Comparison of ENCODE assay signal across 8 mouse cellular contexts in the genomic region with DNA sequence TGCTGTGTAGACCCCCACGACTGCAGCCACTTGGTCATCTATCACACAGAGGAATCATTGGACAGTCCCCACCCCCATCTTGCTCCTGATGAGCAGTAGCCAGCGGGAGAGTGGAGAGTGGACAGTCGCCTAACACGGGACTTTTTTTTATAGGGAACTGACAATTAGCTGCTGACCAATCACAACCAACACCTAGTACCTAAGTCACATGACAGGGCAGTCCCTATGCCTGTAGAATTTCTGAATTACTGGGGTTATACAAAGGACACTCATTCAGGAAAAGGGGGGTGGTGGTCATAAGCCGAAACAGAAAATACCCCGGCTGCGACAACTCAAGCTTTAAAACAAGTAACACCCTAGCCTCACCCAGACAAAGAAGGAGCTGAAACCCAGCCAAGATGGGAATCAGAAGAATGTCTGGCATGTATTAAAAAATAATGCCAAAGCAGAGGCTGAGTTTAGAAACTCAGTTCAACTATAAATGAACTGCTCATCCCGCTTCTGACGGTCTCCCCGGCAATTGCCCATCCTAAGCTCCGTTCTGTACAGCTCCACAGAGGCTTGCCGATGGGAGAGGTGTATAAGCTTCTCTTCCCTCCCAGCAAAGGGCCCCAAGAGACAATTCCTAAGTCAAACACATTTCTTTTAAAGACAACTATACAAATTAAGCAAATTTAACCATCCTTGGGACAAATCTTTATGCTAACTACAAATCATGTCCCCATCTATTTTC.
DNase-seq lines count a peak whose midpoint lies in the region; ATAC-seq and TF ChIP-seq lines count a peak whose summit lies in the region.

No protein-coding gene starts in this region.

- H3K9ac ChIP-seq in limb, embryonic 13.5 days, result no peak overlapping the region
- no peak overlapping the region for H3K9ac ChIP-seq in embryonic facial prominence, embryonic 15.5 days
- H3K9ac ChIP-seq in limb, embryonic 15.5 days, result no peak overlapping the region

- no peaks in the 10 kb centered on the region for H3K9me3 ChIP-seq in limb, embryonic 13.5 days
- no peaks in the 10 kb centered on the region for H3K9me3 ChIP-seq in limb, embryonic 10.5 days (replicated peaks)
- H3K9me3 ChIP-seq in embryonic facial prominence, embryonic 15.5 days (replicated peaks), result no peaks in the 10 kb centered on the region
- no peaks in the 10 kb centered on the region for H3K9me3 ChIP-seq in limb, embryonic 15.5 days

- H3K27ac ChIP-seq in limb, embryonic 13.5 days, result no peak overlapping the region
- H3K27ac ChIP-seq in limb, embryonic 10.5 days, result no peak overlapping the region
- 0 out of 2 replicates have a peak overlapping the region, but pooled peaks have one; percentile 22 for H3K27ac ChIP-seq in embryonic facial prominence, embryonic 15.5 days (replicated peaks)
- H3K27ac ChIP-seq in limb, embryonic 15.5 days, result no peak overlapping the region

- no peaks in the 10 kb centered on the region for H3K36me3 ChIP-seq in limb, embryonic 13.5 days
- H3K36me3 ChIP-seq in limb, embryonic 10.5 days, result no peaks in the 10 kb centered on the region
- no peaks in the 10 kb centered on the region for H3K36me3 ChIP-seq in embryonic facial prominence, embryonic 15.5 days
- H3K36me3 ChIP-seq in limb, embryonic 15.5 days, result no peaks in the 10 kb centered on the region
- no peaks in the 10 kb centered on the region for H3K36me3 ChIP-seq in myocyte (ENCODE audit: control insufficient read depth, insufficient read depth)

- H3K4me1 ChIP-seq in limb, embryonic 13.5 days, result no peaks in the 10 kb centered on the region
- H3K4me1 ChIP-seq in limb, embryonic 10.5 days, result no peaks in the 10 kb centered on the region
- H3K4me1 ChIP-seq in embryonic facial prominence, embryonic 15.5 days, result no peaks in the 10 kb centered on the region
- no peaks in the 10 kb centered on the region for H3K4me1 ChIP-seq in limb, embryonic 15.5 days

- H3K4me3 ChIP-seq in limb, embryonic 13.5 days, result 0 out of 2 replicates have a peak overlapping the region, but pooled peaks have one; percentile 7
- no peak overlapping the region for H3K4me3 ChIP-seq in limb, embryonic 10.5 days
- peak overlapping the region; percentile 23 for H3K4me3 ChIP-seq in embryonic facial prominence, embryonic 15.5 days (replicated peaks)
- H3K4me3 ChIP-seq in limb, embryonic 15.5 days, result peak overlapping the region; percentile 20
- H3K4me3 ChIP-seq in myocyte, result peak overlapping the region; percentile 54

- WGBS in limb, embryonic 13.5 days, result 58% methylated on average over 12 of the region's 12 CpGs
- WGBS in limb, embryonic 10.5 days, result 83% methylated on average over 12 of the region's 12 CpGs
- WGBS in embryonic facial prominence, embryonic 15.5 days, result 41% methylated on average over 12 of the region's 12 CpGs
- 46% methylated on average over 12 of the region's 12 CpGs for WGBS in limb, embryonic 15.5 days

- no peaks in the 10 kb centered on the region for H3K27me3 ChIP-seq in limb, embryonic 13.5 days
- no peaks in the 10 kb centered on the region for H3K27me3 ChIP-seq in limb, embryonic 10.5 days (ENCODE audit: low read depth, poor library complexity, severe bottlenecking)
- H3K27me3 ChIP-seq in embryonic facial prominence, embryonic 15.5 days, result no peaks in the 10 kb centered on the region
- no peaks in the 10 kb centered on the region for H3K27me3 ChIP-seq in limb, embryonic 15.5 days
- no peaks in the 10 kb centered on the region for H3K27me3 ChIP-seq in myocyte (ENCODE audit: control insufficient read depth, insufficient read depth, insufficient read length)

- intact Hi-C loops in heart, postnatal 36 days (cut with DNase I), result loop anchor here (10.0 kb wide), 1 partner anchor 292 kb away; no protein-coding TSS in a partner anchor

- H3ac ChIP-seq in myocyte (ENCODE audit: control insufficient read depth, insufficient read length), result no peak overlapping the region

- DNase-seq in limb, embryonic 10.5 days (ENCODE audit: low spot score), result no peak
- DNase-seq in adrenal gland, adult 8-10 months, result peak; percentile 37
- DNase-seq in heart, postnatal 36 days, result peak; percentile 34 to 54
- DNase-seq in c-Kit-positive CD71-positive TER-119-positive erythroid progenitor cells, embryonic 14.5 days (ENCODE audit: low spot score), result no peak

- H3K79me2 ChIP-seq in myocyte (ENCODE audit: control insufficient read depth, insufficient read depth), result peaks cover 45% of the 10 kb centered on the region

- H3K4me2 ChIP-seq in limb, embryonic 13.5 days (replicated peaks), result peak overlapping the region; percentile 45
- peak overlapping the region; percentile 39 for H3K4me2 ChIP-seq in embryonic facial prominence, embryonic 15.5 days (replicated peaks)
- peak overlapping the region; percentile 20 for H3K4me2 ChIP-seq in limb, embryonic 15.5 days
- peak overlapping the region; percentile 87 for H3K4me2 ChIP-seq in myocyte (ENCODE audit: low read depth)

- ATAC-seq in limb, embryonic 13.5 days (ENCODE audit: low FRiP score, low read depth), result peak; percentile 71; the same call in 1 of the 2 replicates
- ATAC-seq in embryonic facial prominence, embryonic 15.5 days (ENCODE audit: insufficient number of reproducible peaks, low FRiP score, low TSS enrichment, low read depth), result no peak
- no peak for ATAC-seq in limb, embryonic 15.5 days (ENCODE audit: insufficient number of reproducible peaks, low FRiP score, low TSS enrichment, low read depth)

- peak; percentile 73 for TF ChIP-seq POLR2A in myocyte (IDR thresholded peaks at IDR 0.05; ENCODE audit: insufficient read length, low read depth)

TF ChIP-seq in myocyte, 11 proteins besides CTCF, POLR2A, EP300 and RAD21:
- no peak for TF ChIP-seq REST (IDR thresholded peaks at IDR 0.05; ENCODE audit: insufficient read depth, insufficient read length)
- TF ChIP-seq SRF (IDR thresholded peaks at IDR 0.05; ENCODE audit: control insufficient read depth, insufficient read length, low read depth), result no peak
- no peak for TF ChIP-seq MAX (IDR thresholded peaks at IDR 0.05; ENCODE audit: low read depth)
- TF ChIP-seq CEBPB (IDR thresholded peaks at IDR 0.05; ENCODE audit: insufficient read depth, poor library complexity, severe bottlenecking), result no peak
- peak; percentile 89 for TF ChIP-seq USF1 (IDR thresholded peaks at IDR 0.05; ENCODE audit: low read depth)
- TF ChIP-seq MYOD1 (IDR thresholded peaks at IDR 0.05; ENCODE audit: control insufficient read depth in 1 of 3, insufficient read length in 2 of 3, low read depth in 2 of 3), result no peak
- no peak for TF ChIP-seq TCF12 (IDR thresholded peaks at IDR 0.05; ENCODE audit: insufficient read depth, poor library complexity, severe bottlenecking)
- no peak for TF ChIP-seq MYOG (IDR thresholded peaks at IDR 0.05; ENCODE audit: control insufficient read depth in 1 of 3, insufficient read depth in 1 of 3, insufficient read length in 2 of 3, low read depth in 2 of 3)
- peak; percentile 62 for TF ChIP-seq POLR2AphosphoS2 (IDR thresholded peaks at IDR 0.05; ENCODE audit: insufficient read length, low read depth)
- no peak for TF ChIP-seq E2F4 (IDR thresholded peaks at IDR 0.05; ENCODE audit: insufficient read depth)
- no peak for TF ChIP-seq TCF3 (IDR thresholded peaks at IDR 0.05; ENCODE audit: insufficient read length, low read depth)

Comparison
In these comparisons a context has a peak if more than half of its experiments do, and no peak if none do; other contexts are left out.
1. H3K4me2 ChIP-seq: peak in every context shown above with its lines; median percentile 87 in myocyte; 45 in limb, embryonic 13.5 days; 39 in embryonic facial prominence, embryonic 15.5 days; 20 in limb, embryonic 15.5 days.
2. DNase-seq: peak in adrenal gland, adult 8-10 months (single experiment) and heart, postnatal 36 days (2 of 2); none in limb, embryonic 10.5 days (single experiment) and c-Kit-positive CD71-positive TER-119-positive erythroid progenitor cells, embryonic 14.5 days (single experiment).